Mouse (Mus musculus) gastrocnemius, postnatal 36 days (tissue): Measurements from ENCODE around the gene Ell3. TPM values are rescaled to one million over a fixed set of nuclear protein-coding genes. Genes with fewer than 3 reads are reported as not detected.

Source experiments
- DNase-seq, 2 experiments: peaks; one replicate each; pipeline ENCODE4 v3.0.0; 2022
- intact Hi-C: fragments of 180-260 bp; cut with DNase I; formaldehyde crosslinking; loops from one replicate; pipeline ENCODE4 v1.15.1; 2025
- total RNA-seq, 2 experiments: library from RNA; stranded (reverse); gene quantifications; 2 replicates each; pipeline ENCODE4 v1.2.3; 2021

Ell3 gene
- total RNA-seq, 2 experiments from 2014 or later = not detected

GRCm38 (mm10) chr2:121448739-121449535 is 4.9 kb upstream of the Ell3 start, which contains the start of gene Serf2:
Serf2 (plus strand) TSS chr2:121449195.
- intact Hi-C loops = loop anchor here (2.0 kb wide), 1 partner anchor 34 kb away; no protein-coding TSS in a partner anchor
- peak; percentile 98 to 100 for DNase-seq

DNA sequence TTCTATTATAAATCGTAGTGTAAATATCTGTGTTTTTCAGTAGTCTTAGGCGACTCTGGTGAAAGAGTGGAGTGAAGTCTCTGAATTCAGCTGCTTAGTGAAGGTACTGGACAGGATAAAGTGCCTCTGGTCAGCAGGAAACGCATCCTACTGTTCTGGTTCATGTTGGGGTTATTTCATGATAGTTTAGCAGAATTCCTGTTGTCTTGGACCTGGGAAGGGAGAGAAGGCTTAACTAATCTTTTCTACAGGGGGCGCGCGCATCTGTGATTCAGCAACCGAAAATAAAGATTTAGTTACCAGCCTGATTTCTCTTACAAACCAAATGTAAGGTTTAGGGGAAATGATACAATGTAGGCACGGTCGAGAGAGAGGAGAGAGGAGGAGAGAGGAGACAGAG is 4.1 kb upstream of the Ell3 start:
- DNase-seq = peak in 1 of 2 experiments; percentile 42
- intact Hi-C loops = loop anchor here (2.0 kb wide), 1 partner anchor 33 kb away; no protein-coding TSS in a partner anchor

DNA sequence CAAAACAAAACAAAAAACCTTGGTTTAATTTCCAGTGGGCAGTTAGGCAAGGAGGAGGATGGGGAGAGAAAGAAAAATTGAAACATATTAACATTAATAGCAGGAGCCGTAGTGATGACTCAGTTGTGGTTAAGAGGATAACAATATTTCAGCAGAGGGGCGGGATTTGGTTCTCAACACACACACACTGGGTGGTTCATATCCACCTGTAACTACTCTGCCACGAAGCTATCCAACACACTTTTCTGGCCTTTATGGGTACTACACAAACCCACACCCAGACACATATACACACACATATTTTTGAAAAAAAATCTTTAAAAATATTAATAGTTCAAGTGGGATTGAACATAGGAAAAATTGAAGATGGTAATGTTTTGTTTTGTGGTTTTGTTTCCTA is 2.9 kb upstream of the Ell3 start:
- intact Hi-C loops = no loop called here
- DNase-seq = no peak

- DNase-seq = no peak
- intact Hi-C loops = no loop called here
Observed at GRCm38 (mm10) chr2:121446506-121446905, 2.4 kb upstream of the Ell3 start.

GRCm38 (mm10) chr2:121445117-121445516 is 1.0 kb upstream of the Ell3 start:
- DNase-seq = no peak
- intact Hi-C loops = no loop called here

DNA sequence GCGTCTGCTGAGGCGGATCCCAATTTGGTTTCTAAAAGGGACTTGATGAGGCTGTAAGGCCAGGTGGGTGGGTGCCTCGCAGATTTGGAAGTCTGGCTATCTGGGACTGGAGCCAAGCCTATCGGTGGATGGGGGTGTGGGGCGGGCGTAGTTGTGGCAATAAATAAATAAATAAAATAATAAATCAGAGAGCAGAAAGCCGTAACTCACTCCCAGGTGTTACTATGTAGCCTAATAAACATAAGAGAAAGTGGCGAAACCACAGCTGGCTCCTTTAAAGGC is 1.1 kb downstream of the Ell3 start:
- DNase-seq = no peak
- intact Hi-C loops = no loop called here

DNA sequence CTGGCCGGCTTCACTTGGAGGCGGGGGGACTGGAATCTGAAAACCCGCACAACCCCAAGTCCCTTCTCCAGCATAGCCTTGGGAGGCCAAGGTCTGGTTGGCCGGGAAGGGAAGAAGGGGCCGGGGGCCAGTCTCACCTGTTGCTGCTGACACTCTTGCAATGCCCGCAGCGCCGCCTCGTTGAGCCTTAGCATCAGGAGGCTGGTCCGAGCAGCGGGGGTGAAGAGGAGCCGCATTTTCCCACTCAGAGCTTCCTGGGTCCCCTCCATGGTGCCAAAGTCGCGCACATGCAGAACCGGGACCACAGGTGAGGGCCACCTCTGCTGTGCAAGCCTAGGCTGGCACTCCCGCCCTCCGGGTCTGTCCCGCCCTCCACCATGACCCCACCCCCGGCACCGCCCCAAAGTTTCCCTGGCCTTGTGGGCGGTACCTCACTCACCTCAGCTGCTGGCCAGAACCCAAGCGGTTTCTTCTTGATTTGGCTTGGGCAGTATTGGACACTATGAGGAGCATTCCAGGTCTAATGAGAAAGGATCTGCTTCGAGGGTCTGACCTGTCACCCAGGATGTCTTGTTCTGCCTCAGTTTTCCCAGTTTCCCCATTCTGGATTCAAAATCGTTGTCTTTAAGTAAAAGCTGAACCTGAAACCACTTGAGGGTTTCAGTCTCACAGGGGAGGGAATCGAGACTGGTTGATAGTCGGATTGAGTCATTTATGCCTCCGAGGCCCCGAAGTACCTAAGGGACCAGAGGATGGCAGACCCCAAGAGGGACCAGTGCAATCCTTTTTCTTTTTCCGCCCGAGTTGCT is 1.6 kb downstream of the Ell3 start:
- intact Hi-C loops = no loop called here
- peak in 1 of 2 experiments; percentile 49 for DNase-seq

- intact Hi-C loops = no loop called here
- DNase-seq = no peak
Observed at GRCm38 (mm10) chr2:121441800-121442199, 2.3 kb downstream of the Ell3 start.

GRCm38 (mm10) chr2:121440834-121441605 is 3.1 kb downstream of the Ell3 start:
- DNase-seq = no peak
- intact Hi-C loops = no loop called here

DNA sequence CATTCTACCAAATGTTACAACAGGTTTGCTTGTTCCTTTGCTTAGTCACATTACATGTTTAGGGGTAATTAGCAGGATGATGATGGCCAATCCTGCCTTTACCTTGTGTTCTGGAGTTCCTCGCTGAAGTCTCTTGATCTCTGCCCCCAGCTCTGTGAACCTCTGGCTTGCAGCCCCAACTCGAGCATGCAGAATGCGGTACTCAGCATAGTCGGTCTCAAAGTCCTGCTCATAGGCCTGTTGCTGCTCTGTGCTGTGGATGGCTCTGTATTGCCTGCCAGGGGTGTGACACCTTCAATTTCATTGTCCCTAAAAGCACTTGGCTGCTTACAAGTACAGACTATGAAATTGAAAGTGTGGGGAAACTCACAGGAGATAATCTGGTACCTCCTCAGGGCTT is 4.3 kb downstream of the Ell3 start:
- DNase-seq = no peak
- intact Hi-C loops = no loop called here

DNA sequence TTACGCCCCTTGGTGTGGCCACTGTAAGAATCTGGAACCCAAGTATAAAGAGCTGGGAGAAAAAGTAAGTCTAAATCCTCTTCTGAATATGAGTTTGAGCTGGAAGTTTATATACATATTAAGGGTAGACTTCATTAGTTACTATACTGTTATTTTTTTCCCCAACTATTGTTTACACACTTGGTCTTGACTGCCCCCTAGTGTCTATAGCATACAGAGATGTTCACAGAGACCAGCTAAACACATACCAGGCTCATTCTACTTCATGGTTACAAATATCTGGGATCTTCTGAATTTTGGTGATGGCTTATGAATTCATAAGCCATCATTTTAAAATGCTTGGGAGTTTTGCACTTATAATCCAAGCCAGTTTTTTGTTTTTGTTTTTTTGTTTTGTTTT is 9.2 kb downstream of the Ell3 start:
- intact Hi-C loops = no loop called here
- DNase-seq = no peak

- DNase-seq = no peak
- intact Hi-C loops = no loop called here
Observed at GRCm38 (mm10) chr2:121425890-121426289, 18.2 kb downstream of the Ell3 start.

DNA sequence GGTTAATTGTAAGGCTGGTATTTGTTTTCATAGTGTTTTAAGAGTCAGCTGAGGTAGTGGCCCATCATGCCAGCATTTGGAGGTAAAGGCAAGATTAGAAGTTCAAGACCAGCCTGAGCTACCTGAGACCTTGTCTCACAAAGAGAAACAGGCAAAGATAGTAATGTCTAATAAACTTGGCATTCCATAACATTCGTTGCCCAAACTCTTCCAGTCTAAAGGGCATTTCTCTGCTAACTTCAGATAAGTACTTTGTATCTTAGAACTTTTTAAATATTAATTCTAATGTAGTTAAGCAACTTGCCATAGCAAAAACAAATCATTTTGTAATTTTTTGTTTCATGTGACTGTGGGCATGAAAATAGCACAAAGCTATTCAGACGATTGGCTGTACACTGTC is 20.9 kb downstream of the Ell3 start:
- no peak for DNase-seq
- intact Hi-C loops = no loop called here

DNA sequence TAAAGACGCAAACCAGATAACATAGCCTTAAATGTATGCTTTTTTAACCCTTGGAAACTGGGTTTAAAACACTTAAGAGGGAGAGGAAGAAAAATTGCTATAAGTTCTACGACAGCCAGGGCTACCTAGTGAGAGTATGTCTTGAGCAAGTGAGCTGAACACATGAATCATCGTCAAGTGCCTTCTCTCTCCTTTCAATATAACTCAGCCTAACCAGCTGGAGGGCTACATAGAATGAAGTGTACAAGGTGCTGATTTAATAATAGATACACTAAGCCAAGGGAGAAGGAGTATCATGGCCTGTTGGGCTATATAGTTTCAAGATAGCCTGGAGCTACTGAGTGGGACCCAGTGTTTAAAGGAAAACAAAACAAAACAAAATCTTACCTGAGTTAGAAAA is 25.6 kb downstream of the Ell3 start:
- intact Hi-C loops = no loop called here
- no peak for DNase-seq

DNA sequence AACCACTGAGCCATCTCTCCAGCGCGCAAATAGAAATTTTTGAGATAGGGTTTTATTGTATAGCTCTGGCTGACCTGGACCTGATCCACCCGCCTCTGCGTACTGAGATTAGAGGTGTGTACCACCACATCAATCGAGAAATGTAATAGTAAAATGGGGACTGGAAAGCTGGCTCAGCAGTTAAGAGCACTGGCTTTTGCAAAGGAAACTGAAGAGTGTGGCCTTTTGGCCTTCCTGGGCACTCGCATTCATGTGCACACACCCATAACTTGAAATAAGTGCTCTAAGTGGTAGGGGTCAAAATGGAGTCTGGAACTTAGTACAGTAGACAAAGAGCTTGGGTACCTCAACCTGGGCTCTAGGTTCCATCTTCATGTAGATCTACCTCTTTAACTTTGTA is 27.7 kb downstream of the Ell3 start:
- intact Hi-C loops = no loop called here

DNA sequence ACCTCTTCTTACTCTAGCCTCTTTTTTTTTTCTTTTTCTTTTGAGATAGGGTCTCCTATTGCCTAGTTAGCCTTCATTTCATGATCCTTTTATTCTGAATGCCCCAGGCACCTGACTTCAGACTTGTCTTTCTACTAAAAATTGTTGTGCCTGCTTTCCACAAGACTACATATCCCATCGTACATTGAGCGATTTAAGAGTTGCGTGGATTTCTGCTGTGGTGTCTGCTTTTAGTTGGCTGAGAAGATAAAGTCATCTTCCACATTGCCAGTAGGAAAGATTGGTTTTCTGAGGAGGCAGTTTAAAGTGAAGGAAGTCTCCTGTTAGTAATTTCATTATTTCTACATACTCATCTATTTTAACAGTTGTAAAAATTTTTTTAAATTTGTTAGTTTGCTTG is 28.5 kb downstream of the Ell3 start:
- intact Hi-C loops = loop anchor here (2.0 kb wide), 1 partner anchor 33 kb away; the partner anchor contains the start of gene Serf2

More for the DNA sequence above, 27.7 kb downstream of the Ell3 start:
- DNase-seq = no peak

DNA sequence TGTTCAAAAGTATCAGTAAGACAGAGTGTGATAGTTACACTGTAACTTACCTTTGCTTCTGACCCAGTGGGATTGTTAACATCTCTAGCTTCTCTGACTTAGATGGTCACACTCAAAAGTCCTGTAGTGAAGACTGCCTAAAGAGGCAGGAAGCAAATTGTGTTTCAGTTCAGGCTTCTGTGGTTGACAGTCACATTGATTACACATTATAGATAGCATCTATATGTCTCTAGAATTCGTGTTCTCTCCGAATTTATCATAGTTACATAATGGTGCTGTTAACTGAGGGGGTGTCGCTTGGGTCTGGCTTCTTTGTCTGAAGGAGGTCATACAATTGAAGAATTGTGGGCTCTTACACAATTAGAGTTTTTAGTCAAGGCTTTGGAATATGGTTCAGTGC is 29.0 kb downstream of the Ell3 start:
- intact Hi-C loops = loop anchor here (2.0 kb wide), 1 partner anchor 34 kb away; the partner anchor contains the start of gene Serf2
- no peak for DNase-seq

More for the DNA sequence above, 28.5 kb downstream of the Ell3 start:
- DNase-seq = no peak

DNA sequence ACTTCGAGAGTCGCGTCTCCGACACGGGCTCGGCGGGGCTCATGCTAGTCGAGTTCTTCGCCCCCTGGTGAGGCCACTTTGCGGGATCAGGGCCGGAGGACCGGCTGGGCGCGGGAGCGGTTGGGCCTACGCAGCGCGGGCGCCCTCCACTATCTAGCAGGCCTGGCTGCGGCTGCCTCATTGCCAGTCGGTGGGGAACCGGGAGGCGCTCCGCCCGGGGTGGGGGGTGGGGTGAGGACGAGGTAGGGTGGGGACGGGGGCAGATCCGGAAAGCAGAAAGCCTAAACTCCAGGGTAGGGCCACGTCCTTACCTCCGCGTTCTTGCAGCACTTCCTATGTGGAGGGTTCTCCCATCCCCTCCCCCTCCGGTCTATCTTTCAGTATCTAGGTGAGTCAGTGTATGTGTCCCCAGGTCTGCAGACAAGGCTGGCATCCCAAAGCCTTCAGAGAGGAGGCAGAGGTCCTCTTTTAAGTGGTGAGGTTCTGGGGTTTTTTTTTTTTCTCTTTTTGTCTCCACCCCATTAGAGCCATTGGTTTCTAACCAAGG is 29.9 kb downstream of the Ell3 start:
- intact Hi-C loops = loop anchor here (2.0 kb wide), 1 partner anchor 35 kb away; the partner anchor contains the start of gene Serf2
- DNase-seq = no peak

DNA sequence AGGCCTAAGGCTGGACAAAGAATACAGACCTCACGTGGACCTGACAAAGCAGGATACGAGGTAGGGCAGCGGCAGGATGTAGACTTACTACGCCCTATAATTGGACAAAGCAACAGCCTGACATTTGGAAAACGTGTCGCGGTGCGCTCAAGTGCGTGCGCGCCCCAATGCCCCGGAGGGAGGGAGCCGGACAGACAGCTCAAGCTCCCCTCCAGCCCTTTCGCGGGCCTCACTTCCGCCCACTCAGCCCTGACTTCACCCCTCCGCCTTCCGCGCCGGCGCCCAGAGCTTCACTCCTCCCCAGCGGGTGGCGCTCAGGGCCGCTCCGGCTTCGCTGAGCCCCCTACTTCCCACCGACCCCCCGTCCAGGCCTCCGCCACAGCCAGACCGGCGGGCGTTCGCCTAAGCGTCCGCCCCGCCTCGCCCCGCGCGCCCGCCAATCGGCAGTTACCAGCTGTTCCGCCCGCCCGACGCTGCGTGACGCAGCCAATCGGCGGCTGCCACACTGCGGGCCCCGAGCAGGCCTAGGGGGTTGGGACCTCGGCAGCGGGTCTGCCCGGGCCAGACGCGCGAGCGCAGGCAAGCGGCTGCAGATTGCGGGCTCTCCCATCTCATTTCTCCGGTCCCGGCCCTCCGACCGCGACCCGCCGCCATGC is 30.6 kb downstream of the Ell3 start, which contains the start of the genes Pdia3 and Catsper2:
TSS of gene Pdia3 (plus strand) at position 389 of the 656 bp plus-strand sequence.
TSS of gene Catsper2 (minus strand) at position 406 of the 656 bp plus-strand sequence.
- intact Hi-C loops = loop anchor here (1.0 to 2.0 kb wide), 2 partner anchors 35 to 59 kb away; partner anchors contain the start of gene Serf2
- DNase-seq = peak; percentile 91 to 95
